Comparison of ENCODE assay signal across 17 mouse cellular contexts in the genomic region with DNA sequence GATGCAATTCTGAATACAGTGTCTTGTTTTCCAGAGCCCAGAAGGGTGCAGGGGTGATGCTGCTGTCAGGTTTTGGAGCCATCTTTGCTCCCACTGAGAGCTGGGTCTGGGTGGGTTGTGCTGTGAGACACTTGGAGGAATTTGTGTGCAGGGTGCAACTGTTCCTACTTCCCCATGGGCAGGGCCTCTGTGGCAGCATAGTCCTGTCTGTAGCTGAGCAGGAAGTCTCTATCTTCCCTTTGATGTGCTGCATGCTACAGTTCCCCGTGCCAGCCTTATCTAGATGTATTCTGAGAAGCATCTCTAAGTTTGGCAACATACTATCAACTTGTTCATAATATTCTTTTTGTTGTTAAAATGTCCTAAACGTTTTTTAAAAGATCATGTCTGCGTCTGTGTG. TPM values are rescaled to one million over a fixed set of nuclear protein-coding genes. Genes with fewer than 3 reads are reported as not detected.
A peak's percentile ranks its signal among the peaks of the same experiment; 100 is the strongest.
DNase-seq lines count a peak whose midpoint lies in the region; ATAC-seq and TF ChIP-seq lines count a peak whose summit lies in the region.
"Had no signal": no experiment of that assay in that cellular context is flagged by ENCODE, and none has a peak within 500 bp of the region (broad histone marks: within the 10 kb centered on the region; RNA-seq: fewer than 3 reads in every experiment).

No protein-coding gene starts in this region.

- H3K9me3 ChIP-seq in MEL (replicated peaks; ENCODE audit: insufficient read depth, low read length), result no peaks in the 10 kb centered on the region
- no peaks in the 10 kb centered on the region for H3K9me3 ChIP-seq in hindbrain, embryonic 11.5 days (ENCODE audit: control insufficient read depth, low read length)
- H3K9me3 ChIP-seq: forebrain, embryonic 15.5 days; heart, embryonic 10.5 days; liver, embryonic 12.5 days had no signal

- intact Hi-C loops in gastrocnemius, adult 2 months (cut with DNase I), result no loop called here

- TF ChIP-seq CTCF in gastrocnemius, adult 2 months (IDR thresholded peaks at IDR 0.05), result no peak
- no peak for TF ChIP-seq CTCF in MEL (IDR thresholded peaks at IDR 0.05 in 2 of 3, conservative IDR thresholded peaks at IDR 0.05 in 1 of 3; ENCODE audit: control insufficient read depth in 1 of 3, insufficient read depth in 1 of 3, low read depth in 2 of 3, low read length in 3 of 3, poor library complexity in 1 of 3, severe bottlenecking in 1 of 3)

- no peak for TF ChIP-seq EP300 in MEL (IDR thresholded peaks at IDR 0.05; ENCODE audit: low read depth in 1 of 2, low read length in 2 of 2)

- TF ChIP-seq POLR2A in MEL (IDR thresholded peaks at IDR 0.05; ENCODE audit: control insufficient read depth in 1 of 2, insufficient read depth in 1 of 2, low read depth in 1 of 2, low read length in 2 of 2, poor library complexity in 1 of 2), result no peak

- H3K9ac ChIP-seq in MEL (ENCODE audit: control insufficient read depth, low read depth, low read length, poor library complexity, severe bottlenecking), result no peak overlapping the region
- no peak overlapping the region for H3K9ac ChIP-seq in hindbrain, embryonic 11.5 days (ENCODE audit: low read depth, low read length)
- H3K9ac ChIP-seq: forebrain, embryonic 15.5 days; liver, embryonic 12.5 days had no signal

- peak; percentile 23; the same call in 1 of the 2 replicates for ATAC-seq in megakaryocyte progenitor cell, adult 5-6 weeks (replicated peaks; ENCODE audit: poor library complexity)
- ATAC-seq in hindbrain, embryonic 11.5 days (ENCODE audit: low FRiP score), result no peak
- ATAC-seq: forebrain, embryonic 15.5 days; intestine, postnatal 0 days; liver, embryonic 12.5 days had no signal

- H3K27me3 ChIP-seq in MEL (ENCODE audit: control insufficient read depth in 1 of 2, insufficient read depth in 2 of 2, low read length in 2 of 2), result peaks cover 9 to 23% of the 10 kb centered on the region in 2 experiments
- no peaks in the 10 kb centered on the region for H3K27me3 ChIP-seq in hindbrain, embryonic 11.5 days (ENCODE audit: control insufficient read depth, insufficient read depth, low read length)
- H3K27me3 ChIP-seq: forebrain, embryonic 15.5 days; liver, embryonic 12.5 days had no signal

- no peaks in the 10 kb centered on the region for H3K36me3 ChIP-seq in MEL (ENCODE audit: control insufficient read depth in 1 of 2, insufficient read depth in 2 of 2, low read length in 2 of 2)
- no peaks in the 10 kb centered on the region for H3K36me3 ChIP-seq in hindbrain, embryonic 11.5 days (ENCODE audit: control insufficient read depth, insufficient read depth, low read length)
- H3K36me3 ChIP-seq: forebrain, embryonic 15.5 days; heart, embryonic 10.5 days; liver, embryonic 12.5 days had no signal

- WGBS in hindbrain, embryonic 11.5 days, result 53% methylated on average over 3 of the region's 3 CpGs

- no peak overlapping the region for H3K4me3 ChIP-seq in gastrocnemius, adult 2 months
- no peak overlapping the region for H3K4me3 ChIP-seq in MEL (ENCODE audit: control insufficient read depth in 1 of 2, insufficient read depth in 1 of 2, low read depth in 2 of 2, low read length in 2 of 2)
- no peak overlapping the region for H3K4me3 ChIP-seq in hindbrain, embryonic 11.5 days (ENCODE audit: low read depth, low read length)
- H3K4me3 ChIP-seq: forebrain, embryonic 15.5 days; heart, embryonic 10.5 days; liver, embryonic 12.5 days had no signal

- no peak for TF ChIP-seq RAD21 in MEL (IDR thresholded peaks at IDR 0.05; ENCODE audit: low read depth, low read length)

- 0 out of 4 replicates have a peak, but pooled peaks cover 0 to 2% of the 10 kb centered on the region in 2 experiments for H3K4me1 ChIP-seq in MEL (ENCODE audit: control insufficient read depth in 1 of 2, insufficient read depth in 2 of 2, low read length in 2 of 2)
- no peaks in the 10 kb centered on the region for H3K4me1 ChIP-seq in hindbrain, embryonic 11.5 days (replicated peaks; ENCODE audit: control insufficient read depth, insufficient read depth, low read length)
- H3K4me1 ChIP-seq: forebrain, embryonic 15.5 days; liver, embryonic 12.5 days had no signal

- no peak overlapping the region for H3K4me2 ChIP-seq in hindbrain, embryonic 11.5 days (replicated peaks; ENCODE audit: low read depth, low read length)
- H3K4me2 ChIP-seq: forebrain, embryonic 15.5 days; liver, embryonic 12.5 days had no signal

- DNase-seq in gastrocnemius, adult 2 months, result no peak
- no peak for DNase-seq in gastrocnemius, postnatal 4 days (ENCODE audit: low spot score in 2 of 2)
- DNase-seq in MEL (ENCODE audit: low read depth, low spot score), result peak; percentile 58
- DNase-seq in thymus, postnatal 10 days (ENCODE audit: low spot score in 2 of 2), result peak; percentile 57 to 60
- no peak for DNase-seq in right cerebral cortex, adult 2 months (ENCODE audit: low spot score in 2 of 2)
- DNase-seq in hindbrain, embryonic 11.5 days (ENCODE audit: low spot score), result no peak
- no peak for DNase-seq in layer of hippocampus, postnatal 14 days (ENCODE audit: low spot score in 2 of 2)
- DNase-seq: adrenal gland, adult 2 months; cerebellum, adult 2 months; layer of hippocampus, adult 9-11 months; spleen, adult 18-20 months had no signal

- no peaks in the 10 kb centered on the region for H3K79me2 ChIP-seq in MEL (ENCODE audit: control insufficient read depth, insufficient read depth, low read length, poor library complexity)

- H3K27ac ChIP-seq in gastrocnemius, adult 2 months, result peak overlapping the region; percentile 63; the same call in 1 of the 2 replicates
- no peak overlapping the region for H3K27ac ChIP-seq in MEL (ENCODE audit: control insufficient read depth, low read depth, low read length)
- no peak overlapping the region for H3K27ac ChIP-seq in hindbrain, embryonic 11.5 days (ENCODE audit: low read depth, low read length)
- H3K27ac ChIP-seq: forebrain, embryonic 15.5 days; heart, embryonic 10.5 days; kidney, postnatal 0 days; liver, embryonic 12.5 days had no signal

TF ChIP-seq in MEL, 35 proteins besides CTCF, POLR2A, EP300 and RAD21:
- 0 out of 2 replicates have a peak, but pooled peaks have one; percentile 12 for TF ChIP-seq GATA1 (IDR thresholded peaks at IDR 0.05; ENCODE audit: low read depth, low read length)
- TF ChIP-seq TBP (IDR thresholded peaks at IDR 0.05; ENCODE audit: low read depth, low read length), result no peak
- TF ChIP-seq MYB (IDR thresholded peaks at IDR 0.05; ENCODE audit: low read depth, low read length), result no peak
- TF ChIP-seq E2F4 (IDR thresholded peaks at IDR 0.05; ENCODE audit: borderline replicate concordance, low read depth, low read length), result no peak

RNA-seq across cellular contexts. Expression of a gene that starts 10.1 kb away (rescaled TPM):
- 1 to 10 TPM; 1.0 to 1.8 TPM for total RNA-seq in gastrocnemius, adult 2 months (2021)
- total RNA-seq in gastrocnemius, postnatal 4 days (2021), result 1 to 10 TPM; 1.3 to 1.7 TPM
- not detected in 2 replicates for total RNA-seq in MEL (2012; rRNA removed)
- polyA plus RNA-seq in MEL (2012; ENCODE audit: insufficient read depth in 1 of 2, insufficient read length in 2 of 2, low read depth in 1 of 2, low replicate concordance in 2 of 2, missing spikeins in 1 of 2), result under 1 TPM in 1 of 2 experiments, not detected in 1; 0.03 TPM
- 0.27 TPM in 1 of 2 replicates, not detected in the other for total RNA-seq in megakaryocyte progenitor cell, adult 5-6 weeks (2015)
- not detected in 2 replicates for total RNA-seq in megakaryocyte progenitor cell, adult 5-6 weeks (2017)
- polyA plus RNA-seq in hindbrain, embryonic 11.5 days (2014; fragmentation: Nextera tagmentation; extraction: Ambion mirVana), result 3.5 and 3.7 TPM in 2 replicates
- total RNA-seq in layer of hippocampus, postnatal 14 days (2021), result under 1 TPM in 1 of 2 experiments, not detected in 1; 0.48 TPM

RNA-seq across cellular contexts. Expression of a gene that starts 25.6 kb away (rescaled TPM):
- total RNA-seq in gastrocnemius, adult 2 months (2021), result 100 to 1,000 TPM; 109 to 117 TPM
- 100 to 1,000 TPM in 1 of 2 experiments, 10 to 100 TPM in 1; 83.0 to 103 TPM for total RNA-seq in gastrocnemius, postnatal 4 days (2021)
- total RNA-seq in MEL (2012; rRNA removed), result 46.8 and 56.2 TPM in 2 replicates
- 100 to 1,000 TPM in 1 of 2 experiments, not detected in 1; 179 TPM for polyA plus RNA-seq in MEL (2012; ENCODE audit: insufficient read depth in 1 of 2, insufficient read length in 2 of 2, low read depth in 1 of 2, low replicate concordance in 2 of 2, missing spikeins in 1 of 2)
- 134 and 151 TPM in 2 replicates for total RNA-seq in megakaryocyte progenitor cell, adult 5-6 weeks (2015)
- 19.3 and 29.4 TPM in 2 replicates for total RNA-seq in megakaryocyte progenitor cell, adult 5-6 weeks (2017)
- polyA plus RNA-seq in hindbrain, embryonic 11.5 days (2014; fragmentation: Nextera tagmentation; extraction: Ambion mirVana), result 146 and 147 TPM in 2 replicates
- 100 to 1,000 TPM; 280 to 324 TPM for total RNA-seq in layer of hippocampus, postnatal 14 days (2021)

RNA-seq across cellular contexts. Expression of a gene that starts 25.6 kb away (rescaled TPM):
- total RNA-seq in gastrocnemius, adult 2 months (2021), result 1 to 10 TPM; 3.7 to 4.4 TPM
- 1 to 10 TPM; 2.5 to 4.1 TPM for total RNA-seq in gastrocnemius, postnatal 4 days (2021)
- total RNA-seq in MEL (2012; rRNA removed), result 2.3 and 3.7 TPM in 2 replicates
- 1 to 10 TPM in 1 of 2 experiments, not detected in 1; 4.1 TPM for polyA plus RNA-seq in MEL (2012; ENCODE audit: insufficient read depth in 1 of 2, insufficient read length in 2 of 2, low read depth in 1 of 2, low replicate concordance in 2 of 2, missing spikeins in 1 of 2)
- total RNA-seq in megakaryocyte progenitor cell, adult 5-6 weeks (2015), result 3.4 and 4.1 TPM in 2 replicates
- 0.10 and 2.4 TPM in 2 replicates for total RNA-seq in megakaryocyte progenitor cell, adult 5-6 weeks (2017)
- 10.2 and 11.6 TPM in 2 replicates for polyA plus RNA-seq in hindbrain, embryonic 11.5 days (2014; fragmentation: Nextera tagmentation; extraction: Ambion mirVana)
- 1 to 10 TPM; 7.2 to 7.9 TPM for total RNA-seq in layer of hippocampus, postnatal 14 days (2021)

RNA-seq across cellular contexts. Expression of a gene that starts 27.5 kb away (rescaled TPM):
- 10 to 100 TPM; 33.4 to 37.0 TPM for total RNA-seq in gastrocnemius, adult 2 months (2021)
- 10 to 100 TPM; 51.4 to 56.9 TPM for total RNA-seq in gastrocnemius, postnatal 4 days (2021)
- 60.4 and 61.8 TPM in 2 replicates for total RNA-seq in MEL (2012; rRNA removed)
- polyA plus RNA-seq in MEL (2012; ENCODE audit: insufficient read depth in 1 of 2, insufficient read length in 2 of 2, low read depth in 1 of 2, low replicate concordance in 2 of 2, missing spikeins in 1 of 2), result 100 to 1,000 TPM in 1 of 2 experiments, not detected in 1; 189 TPM
- 73.4 and 77.3 TPM in 2 replicates for total RNA-seq in megakaryocyte progenitor cell, adult 5-6 weeks (2015)
- total RNA-seq in megakaryocyte progenitor cell, adult 5-6 weeks (2017), result 24.4 and 31.2 TPM in 2 replicates
- 229 and 230 TPM in 2 replicates for polyA plus RNA-seq in hindbrain, embryonic 11.5 days (2014; fragmentation: Nextera tagmentation; extraction: Ambion mirVana)
- 10 to 100 TPM; 42.3 to 47.7 TPM for total RNA-seq in layer of hippocampus, postnatal 14 days (2021)

RNA-seq across cellular contexts. Expression of a gene that starts 35.7 kb away (rescaled TPM):
- total RNA-seq in gastrocnemius, adult 2 months (2021), result 1 to 10 TPM; 1.4 to 2.6 TPM
- 10 to 100 TPM; 20.2 to 22.2 TPM for total RNA-seq in gastrocnemius, postnatal 4 days (2021)
- total RNA-seq in MEL (2012; rRNA removed), result not detected in 2 replicates
- polyA plus RNA-seq in MEL (2012; ENCODE audit: insufficient read depth in 1 of 2, insufficient read length in 2 of 2, low read depth in 1 of 2, low replicate concordance in 2 of 2, missing spikeins in 1 of 2), result not detected
- 0.17 TPM in 1 of 2 replicates, not detected in the other for total RNA-seq in megakaryocyte progenitor cell, adult 5-6 weeks (2015)
- not detected in 2 replicates for total RNA-seq in megakaryocyte progenitor cell, adult 5-6 weeks (2017)
- 5.0 and 5.9 TPM in 2 replicates for polyA plus RNA-seq in hindbrain, embryonic 11.5 days (2014; fragmentation: Nextera tagmentation; extraction: Ambion mirVana)
- 1 to 10 TPM; 2.7 to 2.9 TPM for total RNA-seq in layer of hippocampus, postnatal 14 days (2021)

Comparison
In these comparisons a context has a peak if more than half of its experiments do, and no peak if none do; other contexts are left out.
1. DNase-seq: peak in MEL (single experiment) and thymus, postnatal 10 days (2 of 2); none in gastrocnemius, adult 2 months (single experiment), gastrocnemius, postnatal 4 days (0 of 2), right cerebral cortex, adult 2 months (0 of 2), hindbrain, embryonic 11.5 days (single experiment) and layer of hippocampus, postnatal 14 days (0 of 2).